Mouse (Mus musculus): ENCODE measurements around the gene Wdr34. TPM values are rescaled to one million over a fixed set of nuclear protein-coding genes. Genes with fewer than 3 reads are reported as not detected.

The Wdr34 gene
- total RNA-seq (2015) = 9.5 and 18.5 TPM in 2 replicates
- total RNA-seq (2017) = 9.4 and 10.3 TPM in 2 replicates

- peak; percentile 94 for ATAC-seq (replicated peaks; ENCODE audit: poor library complexity)
These were observed at the start of gene Wdr34 for GRCm38 (mm10) chr2:30048699-30049388. Wdr34 (minus strand) TSS chr2:30048881.

DNA sequence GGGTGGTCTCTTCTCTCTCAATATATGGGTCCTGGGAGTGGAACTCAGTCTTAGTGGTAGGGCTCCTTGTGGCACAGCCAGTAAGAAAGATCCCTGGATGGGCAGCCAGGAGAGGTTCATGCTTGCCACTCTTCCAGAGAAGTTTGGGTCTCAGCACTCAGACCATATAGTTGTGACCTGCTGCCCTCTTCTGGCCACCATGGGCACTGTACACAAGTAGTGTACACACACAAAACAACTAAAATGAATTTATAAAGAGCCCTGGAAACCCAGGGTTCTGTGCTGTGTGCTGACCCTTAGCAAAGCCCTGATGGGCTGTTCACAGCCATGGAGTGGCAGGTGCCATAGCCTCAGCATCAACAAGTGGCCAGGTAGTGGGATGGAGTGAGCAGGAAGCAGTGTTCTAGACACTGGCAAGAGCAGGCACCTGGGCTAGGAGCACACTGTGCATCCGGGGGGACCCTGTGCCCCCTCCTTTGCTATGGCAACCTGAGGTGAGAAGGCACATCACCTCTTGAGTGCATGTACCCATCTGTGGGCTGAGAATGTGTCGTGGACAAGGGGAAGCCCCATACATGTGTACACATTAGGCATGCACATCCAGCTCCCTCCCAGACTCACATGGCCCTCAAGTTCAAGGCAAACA lies 47.3 kb upstream of the Wdr34 start:
- peak; percentile 38 for ATAC-seq (replicated peaks; ENCODE audit: poor library complexity)

GRCm38 (mm10) chr2:30094208-30094588 lies 45.5 kb upstream of the Wdr34 start:
- no peak for ATAC-seq (replicated peaks; ENCODE audit: poor library complexity)

- peak; percentile 94 for ATAC-seq (replicated peaks; ENCODE audit: poor library complexity)
These were observed 45.0 kb upstream of the Wdr34 start, which contains the start of gene Zdhhc12 for GRCm38 (mm10) chr2:30093471-30094207. Zdhhc12 (minus strand) TSS chr2:30093648.

- ATAC-seq (replicated peaks; ENCODE audit: poor library complexity) = no peak
These were observed 43.7 kb upstream of the Wdr34 start for GRCm38 (mm10) chr2:30092280-30092918.

GRCm38 (mm10) chr2:30091521-30091920 lies 42.8 kb upstream of the Wdr34 start:
- no peak for ATAC-seq (replicated peaks; ENCODE audit: poor library complexity)

GRCm38 (mm10) chr2:30087310-30087709 lies 38.6 kb upstream of the Wdr34 start:
- no peak for ATAC-seq (replicated peaks; ENCODE audit: poor library complexity)

DNA sequence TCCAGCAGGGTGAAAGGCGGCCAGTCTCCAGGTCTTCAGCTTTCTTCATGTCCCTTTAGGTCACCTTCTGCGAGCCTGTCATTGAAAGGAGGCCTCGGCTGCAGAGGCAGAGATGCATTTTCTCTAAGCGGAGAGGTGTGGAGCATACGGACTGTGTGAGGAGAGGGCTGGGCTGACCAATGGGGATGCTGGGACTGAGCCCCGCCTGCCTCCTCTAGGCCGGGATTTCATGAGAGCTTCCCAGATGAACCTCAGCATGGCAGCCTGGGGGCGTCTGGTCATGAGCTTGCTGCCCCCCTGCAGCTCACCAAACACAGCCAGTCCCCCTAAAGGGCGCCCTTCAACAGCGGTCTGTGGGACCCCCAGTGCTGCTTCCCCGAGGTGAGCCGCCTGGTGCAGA lies 36.0 kb upstream of the Wdr34 start:
- no peak for ATAC-seq (replicated peaks; ENCODE audit: poor library complexity)

DNA sequence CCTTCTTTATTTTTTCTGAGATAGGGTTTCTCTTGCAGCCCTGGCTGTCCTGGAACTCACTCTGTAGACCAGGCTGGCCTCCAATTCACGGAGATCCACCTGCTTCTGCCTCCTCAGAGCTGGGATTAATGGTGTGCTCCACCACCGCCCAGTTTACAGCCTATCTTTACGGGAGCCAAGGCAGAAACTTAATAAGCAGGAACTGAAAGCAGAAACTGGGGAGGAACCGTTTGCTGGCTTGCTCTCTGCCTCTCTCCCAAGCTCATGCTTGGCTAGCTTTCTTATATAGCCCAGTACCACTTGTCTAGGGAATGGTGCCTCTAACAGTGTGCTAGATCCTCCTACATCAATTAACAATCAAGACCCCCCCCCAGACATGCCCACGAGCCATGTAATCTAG lies 35.4 kb upstream of the Wdr34 start:
- ATAC-seq (replicated peaks; ENCODE audit: poor library complexity) = 0 out of 2 replicates have a peak, but pooled peaks have one; percentile 17

DNA sequence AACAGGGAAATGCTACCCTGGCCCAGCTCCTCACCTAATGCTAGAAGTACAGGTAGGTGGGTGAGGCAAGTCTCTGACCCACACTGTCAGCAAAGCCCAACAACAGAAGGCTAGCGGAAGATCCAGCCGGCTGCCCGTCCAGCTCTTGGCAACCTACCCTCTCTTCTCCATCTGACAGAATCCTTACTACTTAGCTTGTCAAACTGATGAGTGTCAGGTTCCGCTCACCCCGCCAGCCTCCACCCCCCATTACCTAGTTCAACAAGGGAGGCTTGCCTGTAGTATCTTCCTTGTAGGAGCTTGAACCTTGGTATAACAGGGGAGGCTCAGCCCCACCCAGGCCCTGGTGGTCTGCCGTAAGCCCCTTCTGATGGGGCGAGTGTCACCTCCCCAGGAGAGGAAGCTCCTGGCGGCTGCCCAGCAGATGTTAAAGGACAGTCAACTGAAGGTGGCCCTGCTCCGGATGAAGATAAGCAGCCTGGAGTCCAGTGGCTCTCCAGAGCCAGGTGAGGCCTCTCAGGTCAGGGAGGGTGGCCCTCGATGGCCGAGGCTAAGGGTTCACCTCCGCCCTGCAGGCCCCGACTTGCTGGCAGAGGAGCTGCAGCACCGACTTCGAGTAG lies 31.6 kb upstream of the Wdr34 start:
- ATAC-seq (replicated peaks; ENCODE audit: poor library complexity) = no peak

DNA sequence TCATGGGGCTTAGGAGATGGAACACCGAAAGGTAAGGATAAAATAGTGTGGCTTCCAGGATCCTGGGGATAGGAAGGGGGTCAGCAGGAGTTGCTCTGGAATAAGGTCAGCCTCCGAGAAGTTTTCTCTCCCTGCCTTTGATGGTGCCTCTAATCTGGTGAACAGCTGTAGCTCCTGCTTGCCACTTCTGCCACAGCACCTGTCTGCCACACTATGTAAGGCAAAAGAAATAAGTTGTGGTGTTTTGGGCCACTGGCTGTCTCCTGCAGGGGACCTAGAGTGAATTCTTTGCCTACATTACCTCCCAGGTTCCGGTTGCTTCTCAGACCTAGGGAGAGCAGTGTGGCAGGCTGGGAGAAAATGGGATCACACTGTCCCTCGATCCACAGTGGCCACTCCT lies 30.1 kb upstream of the Wdr34 start:
- no peak for ATAC-seq (replicated peaks; ENCODE audit: poor library complexity)

GRCm38 (mm10) chr2:30078349-30078712 lies 29.6 kb upstream of the Wdr34 start:
- peak; percentile 22 for ATAC-seq (replicated peaks; ENCODE audit: poor library complexity)

GRCm38 (mm10) chr2:30077502-30078348 lies 29.0 kb upstream of the Wdr34 start, which contains the start of gene Pkn3:
Pkn3 (plus strand) TSS chr2:30077684.
- peak; percentile 86 for ATAC-seq (replicated peaks; ENCODE audit: poor library complexity)

- ATAC-seq (replicated peaks; ENCODE audit: poor library complexity) = peak; percentile 13; the same call in 1 of the 2 replicates
These were observed 28.3 kb upstream of the Wdr34 start for GRCm38 (mm10) chr2:30076959-30077358.

DNA sequence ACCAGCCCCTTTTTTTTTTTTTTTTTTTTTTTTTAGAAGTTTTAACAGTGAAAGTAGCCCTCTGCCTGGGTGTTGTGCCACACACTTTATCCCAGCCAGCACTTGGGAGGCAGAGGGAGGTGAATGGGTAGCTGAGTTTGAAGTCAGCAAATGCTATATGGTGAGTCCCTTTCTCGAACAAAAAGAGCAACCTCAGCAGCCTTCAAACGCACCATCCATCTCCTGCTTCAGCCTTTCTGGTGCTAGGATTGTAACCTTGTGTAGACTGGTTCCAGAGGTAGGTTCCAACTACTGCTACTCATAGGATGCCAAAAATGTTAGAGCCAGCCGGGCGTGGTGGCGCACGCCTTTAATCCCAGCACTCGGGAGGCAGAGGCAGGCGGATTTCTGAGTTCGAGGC lies 27.8 kb upstream of the Wdr34 start:
- no peak for ATAC-seq (replicated peaks; ENCODE audit: poor library complexity)

DNA sequence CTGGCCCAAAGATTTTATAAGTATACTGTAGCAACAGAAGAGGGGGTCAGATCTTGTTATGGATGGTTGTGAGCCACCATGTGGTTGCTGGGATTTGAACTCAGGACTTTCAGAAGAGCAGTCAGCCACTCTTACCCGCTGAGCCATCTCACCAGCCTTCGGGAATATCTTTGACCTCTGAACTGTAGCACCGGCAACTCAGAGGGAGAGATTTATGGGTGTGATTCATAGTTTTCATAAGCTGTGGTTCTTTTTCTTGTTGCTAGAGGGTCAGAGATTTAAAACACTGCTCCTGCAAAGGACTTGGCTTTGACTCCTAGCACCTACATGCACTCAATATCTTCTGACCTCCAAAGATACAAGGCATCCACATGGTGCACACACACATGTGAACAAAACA lies 26.9 kb upstream of the Wdr34 start:
- no peak for ATAC-seq (replicated peaks; ENCODE audit: poor library complexity)

DNA sequence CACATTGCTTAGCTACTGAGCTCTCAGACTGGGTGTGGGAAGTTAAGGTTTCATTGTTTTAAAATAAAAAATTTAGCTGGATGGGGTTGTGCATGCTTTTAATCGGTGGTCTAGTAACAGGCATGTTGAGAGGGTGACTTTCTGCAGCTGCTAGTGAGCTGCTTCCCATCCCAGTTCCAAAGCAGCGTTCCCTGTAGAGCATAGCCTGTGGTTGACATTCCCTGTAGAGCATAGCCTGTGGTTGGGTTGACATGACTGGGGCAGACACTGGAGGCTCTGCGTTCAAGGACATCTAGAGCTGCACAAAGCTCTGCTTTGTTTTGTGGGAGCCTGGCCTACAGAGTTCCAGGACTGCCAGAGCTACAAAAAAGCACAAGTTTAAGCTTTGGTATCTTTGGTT lies 24.6 kb upstream of the Wdr34 start:
- no peak for ATAC-seq (replicated peaks; ENCODE audit: poor library complexity)

DNA sequence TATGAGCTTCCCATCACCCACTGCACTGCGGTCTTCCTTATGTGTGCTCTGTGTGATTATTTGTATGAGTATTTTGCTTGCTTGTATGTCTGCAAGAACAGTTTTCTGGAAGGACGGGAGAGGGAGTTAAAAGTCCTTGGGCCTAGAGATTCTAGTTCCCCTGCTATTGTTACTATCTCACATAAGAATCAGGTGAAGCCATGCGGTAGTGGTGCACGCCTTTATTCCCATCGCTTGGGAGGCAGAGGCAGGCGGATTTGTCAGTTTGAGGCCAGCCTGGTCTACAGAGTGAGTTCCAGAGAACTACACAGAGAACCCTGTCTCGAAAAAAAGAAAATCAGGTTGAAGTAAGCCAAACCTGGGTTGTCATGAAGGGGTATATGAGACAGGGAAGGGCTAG lies 24.2 kb upstream of the Wdr34 start:
- ATAC-seq (replicated peaks; ENCODE audit: poor library complexity) = no peak

- ATAC-seq (replicated peaks; ENCODE audit: poor library complexity) = no peak
These were observed 19.3 kb upstream of the Wdr34 start for GRCm38 (mm10) chr2:30067962-30068361.

Data from megakaryocyte progenitor cell, adult 5-6 weeks (primary cell).